Mouse (Mus musculus) liver, adult 2 months (tissue): Measurements from ENCODE around the gene Plekhg4. TPM values are rescaled to one million over a fixed set of nuclear protein-coding genes. Genes with fewer than 3 reads are reported as not detected.

Experiments used
- DNase-seq: peaks from one replicate; pipeline ENCODE4 v3.0.0-alpha.2; 2011; ENCODE audit warnings: low read depth, low spot score; ENCODE audit errors: extremely low read depth
- H3K27ac ChIP-seq: fragments of 200-500 bp; replicated peaks from 2 replicates; pipeline ENCODE4 v1.5.1; 2012; ENCODE audit warnings: low read depth, mild to moderate bottlenecking, control low read depth, inconsistent platforms, low read length; ENCODE audit not compliant: insufficient read depth
- H3K27me3 ChIP-seq: fragments of 200-500 bp; 2 replicates; pipeline ENCODE4 v1.6.1; 2012; ENCODE audit warnings: mild to moderate bottlenecking, moderate library complexity, low read length, inconsistent platforms; ENCODE audit not compliant: control insufficient read depth, insufficient read depth
- H3K36me3 ChIP-seq: fragments of 200-500 bp; 2 replicates; pipeline ENCODE4 v1.6.1; 2012; ENCODE audit warnings: low read length, inconsistent platforms; ENCODE audit not compliant: control insufficient read depth, insufficient read depth
- H3K4me1 ChIP-seq: fragments of 200-500 bp; 2 replicates; pipeline ENCODE4 v1.6.1; 2011; ENCODE audit warnings: low read length; ENCODE audit not compliant: control insufficient read depth, insufficient read depth
- H3K4me3 ChIP-seq: fragments of 200-500 bp; 2 replicates; pipeline ENCODE4 v1.5.1; 2011; ENCODE audit warnings: low read depth, mild to moderate bottlenecking, control low read depth, low read length, moderate library complexity; ENCODE audit not compliant: insufficient read depth
- H3K79me2 ChIP-seq: fragments of 200-500 bp; 2 replicates; pipeline ENCODE4 v1.6.1; 2012; ENCODE audit warnings: inconsistent platforms, mild to moderate bottlenecking, low read length, moderate library complexity; ENCODE audit not compliant: control insufficient read depth, insufficient read depth
- H3K9ac ChIP-seq: fragments of 200-500 bp; 2 replicates; pipeline ENCODE4 v1.6.1; 2012; ENCODE audit warnings: low read depth, mild to moderate bottlenecking, control low read depth, inconsistent platforms, low read length
- CTCF ChIP-seq: fragments of 200-500 bp; IDR thresholded peaks from 2 replicates; pipeline ENCODE4 v1.5.1; 2011; ENCODE audit warnings: low read depth, low read length, control low read depth
- POLR2A ChIP-seq: fragments of 200-500 bp; IDR thresholded peaks from 2 replicates; pipeline ENCODE4 v1.6.1; 2011; ENCODE audit warnings: low read length, control low read depth; ENCODE audit not compliant: insufficient read depth; ENCODE audit errors: extremely low read depth
- WGBS: fragments of 180-500 bp; shearing (Covaris S2); methylation state at CpG from one replicate; pipeline ENCODE4 v1.1.7; 2018; 5-methylcytosine and 5-hydroxymethylcytosine counted together
- polyA plus RNA-seq: library from polyadenylated mRNA; depleted of rRNA; stranded (reverse); fragments of >200 nt; gene quantifications from 2 replicates; pipeline ENCODE4 v1.2.3, GENCODE M21; 2012
- total RNA-seq: library from RNA; depleted of rRNA; stranded (reverse); fragments of >200 nt; gene quantifications from 2 replicates; pipeline ENCODE4 v1.2.3, GENCODE M21; 2014

The Plekhg4 gene
- total and polyA plus RNA-seq, 2 experiments: under 0.01 to 0.09 TPM

DNA sequence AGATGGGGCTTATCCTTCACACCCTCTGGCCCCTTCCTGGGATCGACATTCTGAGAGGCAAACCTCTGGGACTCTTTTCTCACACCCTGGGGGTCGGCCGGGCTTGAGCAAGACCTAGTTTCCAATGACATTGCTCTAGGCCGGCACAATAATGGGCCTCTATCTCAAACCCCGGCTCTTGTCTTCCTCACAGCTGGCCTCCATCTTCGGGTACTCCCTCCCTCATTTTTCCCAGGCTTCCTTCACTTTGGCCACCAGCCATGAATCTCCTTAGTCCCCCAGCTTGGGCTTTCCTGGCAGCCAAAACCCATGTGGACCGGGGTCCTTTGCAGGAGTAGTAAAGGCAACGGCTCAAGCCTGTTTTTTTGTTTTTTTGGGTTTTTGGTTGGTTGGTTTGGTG, 31.7 kb upstream of the Plekhg4 start:
- no peaks in the 10 kb centered on the region; the same call in none of the 2 replicates for H3K4me1 ChIP-seq

GRCm38 (mm10) chr8:105342768-105343167, 30.3 kb upstream of the Plekhg4 start:
- no peak for TF ChIP-seq CTCF
- TF ChIP-seq POLR2A: no peak
- Histone ChIP-seq H3K4me3 (no peak overlapping the region), H3K79me2 (no peaks in the 10 kb centered on the region), H3K36me3 (no peaks in the 10 kb centered on the region), H3K27me3 (no peaks in the 10 kb centered on the region), H3K27ac (no peak overlapping the region), H3K9ac (no peak overlapping the region), H3K4me1 (no peaks in the 10 kb centered on the region; the same call in none of the 2 replicates)
- WGBS: 80% methylated on average over 4 of the region's 4 CpGs
- no peak for DNase-seq

More for the DNA sequence above, 31.7 kb upstream of the Plekhg4 start:
- no peaks in the 10 kb centered on the region for H3K36me3 ChIP-seq
- peak overlapping the region; percentile 27; the same call in 1 of the 2 replicates for H3K27ac ChIP-seq
- H3K9ac ChIP-seq: no peak overlapping the region
- no peak overlapping the region for H3K4me3 ChIP-seq
- no peak for TF ChIP-seq POLR2A
- TF ChIP-seq CTCF: no peak
- DNase-seq: no peak
- no peaks in the 10 kb centered on the region for H3K79me2 ChIP-seq
- 63% methylated on average over 8 of the region's 8 CpGs for WGBS
- H3K27me3 ChIP-seq: no peaks in the 10 kb centered on the region

DNA sequence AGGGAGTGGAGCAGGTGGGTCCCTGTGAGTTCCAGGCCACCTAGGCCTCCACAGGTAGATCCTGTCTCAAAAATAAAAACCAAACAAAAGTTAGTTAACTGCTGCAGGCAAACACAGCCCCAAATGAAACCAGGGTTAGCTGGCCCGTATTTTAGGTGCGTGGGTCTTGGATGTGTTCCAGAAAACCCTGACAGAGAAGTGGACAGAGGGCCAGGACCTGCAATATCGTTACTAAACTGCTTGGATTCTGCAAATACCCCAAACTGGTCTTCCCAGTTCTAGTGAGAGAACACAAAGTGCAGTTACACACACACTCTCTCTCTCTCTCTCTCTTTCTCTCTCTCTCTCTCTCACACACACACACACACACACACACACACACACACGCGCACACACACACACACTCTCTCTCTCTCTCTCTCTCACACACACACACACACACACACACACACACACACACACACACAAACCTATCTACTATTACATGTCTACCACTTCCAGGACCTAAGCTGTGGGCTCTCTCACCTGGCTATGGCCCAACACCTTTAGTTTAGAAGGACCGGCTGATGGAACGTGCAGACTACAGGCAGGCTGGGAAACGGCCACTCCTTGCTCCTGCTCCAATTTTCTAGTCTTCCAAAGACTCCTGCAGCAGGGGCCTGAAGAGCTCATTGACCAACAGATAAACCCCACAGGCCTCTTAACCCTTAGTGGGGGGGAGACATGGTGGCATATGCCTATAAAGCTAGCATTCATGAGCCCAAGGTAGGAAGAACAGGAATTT, 29.1 kb upstream of the Plekhg4 start:
- no peak overlapping the region; the same call in 1 of the 2 replicates for H3K9ac ChIP-seq
- no peaks in the 10 kb centered on the region for H3K36me3 ChIP-seq
- no peaks in the 10 kb centered on the region for H3K79me2 ChIP-seq
- TF ChIP-seq CTCF (no peak), POLR2A (no peak)
- no peak overlapping the region for H3K27ac ChIP-seq
- DNase-seq: no peak
- H3K4me1 ChIP-seq: no peaks in the 10 kb centered on the region; the same call in none of the 2 replicates
- WGBS: 31% methylated on average over 7 of the region's 8 CpGs
- H3K4me3 ChIP-seq: no peak overlapping the region
- peaks cover 2% of the 10 kb centered on the region; the same call in 1 of the 2 replicates for H3K27me3 ChIP-seq

DNA sequence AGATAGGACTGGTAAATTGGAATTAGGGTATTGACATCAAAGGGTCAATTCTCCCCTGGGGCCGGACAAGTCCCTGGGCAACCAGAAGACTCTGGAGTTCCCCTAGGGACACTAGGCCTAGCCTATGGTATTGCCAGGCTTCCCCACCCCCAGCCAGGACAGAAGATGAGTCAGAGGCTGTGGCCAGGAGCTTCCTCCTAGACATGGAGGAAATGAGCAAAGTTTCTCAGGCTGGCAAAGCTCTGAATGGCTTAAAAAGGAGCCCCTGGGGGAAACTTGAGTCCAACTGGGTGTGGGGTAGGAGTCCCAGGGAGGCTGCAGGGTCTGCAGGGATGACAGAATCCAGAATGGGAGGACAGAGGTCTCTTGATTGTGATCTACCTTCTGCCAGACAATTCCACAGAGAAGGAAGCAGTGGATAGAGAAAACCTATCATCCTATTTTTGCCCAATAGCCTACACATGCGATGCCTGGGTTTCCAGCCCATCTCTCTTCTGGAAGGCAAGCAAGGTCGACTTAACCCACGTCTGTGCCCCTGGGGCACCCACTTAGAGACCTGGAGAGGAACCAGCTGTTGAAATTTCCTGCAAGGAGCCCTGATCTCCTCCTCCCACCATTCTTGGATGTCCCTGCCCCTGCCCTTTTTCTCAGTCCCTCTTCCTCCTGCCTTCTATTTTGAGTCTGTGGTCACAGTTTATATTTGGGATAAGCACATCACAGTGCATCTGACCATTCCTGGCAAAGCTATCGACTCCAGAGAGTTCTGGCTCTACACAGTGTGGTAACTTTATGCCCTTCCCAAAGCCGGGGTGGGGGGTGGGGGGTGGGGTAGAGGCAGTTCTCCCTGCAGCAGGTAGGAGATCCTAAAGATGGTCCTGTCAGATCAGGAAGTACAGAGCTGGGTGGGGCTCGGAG, 27.8 kb upstream of the Plekhg4 start:
- H3K27me3 ChIP-seq: peaks cover 11% of the 10 kb centered on the region
- no peaks in the 10 kb centered on the region for H3K79me2 ChIP-seq
- peak overlapping the region; percentile 59 for H3K27ac ChIP-seq
- no peaks in the 10 kb centered on the region; the same call in none of the 2 replicates for H3K4me1 ChIP-seq
- 48% methylated on average over 7 of the region's 7 CpGs for WGBS
- H3K36me3 ChIP-seq: no peaks in the 10 kb centered on the region
- TF ChIP-seq CTCF: no peak
- TF ChIP-seq POLR2A: no peak
- H3K4me3 ChIP-seq: no peak overlapping the region
- peak; percentile 28 for DNase-seq
- no peak overlapping the region for H3K9ac ChIP-seq

GRCm38 (mm10) chr8:105346611-105347427, 26.3 kb upstream of the Plekhg4 start:
- no peaks in the 10 kb centered on the region for H3K36me3 ChIP-seq
- DNase-seq: peak; percentile 37
- TF ChIP-seq CTCF (no peak), POLR2A (no peak)
- peak overlapping the region; percentile 27 for H3K27ac ChIP-seq
- peak overlapping the region; percentile 79 for H3K9ac ChIP-seq
- no peaks in the 10 kb centered on the region; the same call in 1 of the 2 replicates for H3K4me1 ChIP-seq
- H3K4me3 ChIP-seq: peak overlapping the region; percentile 87
- WGBS: 15% methylated on average over 34 of the region's 34 CpGs
- H3K27me3 ChIP-seq: peaks cover 11% of the 10 kb centered on the region
- H3K79me2 ChIP-seq: no peaks in the 10 kb centered on the region
